9 mouse cellular contexts compared by ENCODE assay signal in genomic region chr11:98754621-98755181, GRCm38 (mm10). TPM values are rescaled to one million over a fixed set of nuclear protein-coding genes. Genes with fewer than 3 reads are reported as not detected.
DNase-seq lines count a peak whose midpoint lies in the region; ATAC-seq and TF ChIP-seq lines count a peak whose summit lies in the region.
"Had no signal": no experiment of that assay in that cellular context is flagged by ENCODE, and none has a peak within 500 bp of the region (broad histone marks: within the 10 kb centered on the region; RNA-seq: fewer than 3 reads in every experiment).

No protein-coding gene starts in this region.

- H3K9me3 ChIP-seq in intestine, postnatal 0 days (ENCODE audit: control insufficient read depth): no peaks in the 10 kb centered on the region
- H3K9me3 ChIP-seq in liver, embryonic 14.5 days (ENCODE audit: control insufficient read depth, low read length): no peaks in the 10 kb centered on the region
- H3K9me3 ChIP-seq in stomach, postnatal 0 days (ENCODE audit: control insufficient read depth, low read length): no peaks in the 10 kb centered on the region

- no peak for TF ChIP-seq EP300 in liver, embryonic 14.5 days (IDR thresholded peaks at IDR 0.05; ENCODE audit: low read depth)
- no peak for TF ChIP-seq EP300 in stomach, postnatal 0 days (optimal IDR thresholded peaks at IDR 0.05)

- peak; percentile 98 for TF ChIP-seq CTCF in intestine, postnatal 0 days (IDR thresholded peaks at IDR 0.05; ENCODE audit: low read depth)
- peak; percentile 100 for TF ChIP-seq CTCF in liver, embryonic 14.5 days (IDR thresholded peaks at IDR 0.05; ENCODE audit: low read depth)
- peak; percentile 98 for TF ChIP-seq CTCF in stomach, postnatal 0 days (IDR thresholded peaks at IDR 0.05; ENCODE audit: low read depth)

- peak overlapping the region; percentile 44 for H3K4me2 ChIP-seq in intestine, postnatal 0 days (replicated peaks; ENCODE audit: low read depth)
- H3K4me2 ChIP-seq in liver, embryonic 14.5 days (ENCODE audit: low read depth): no peak overlapping the region
- peak overlapping the region; percentile 17; the same call in 1 of the 2 replicates for H3K4me2 ChIP-seq in stomach, postnatal 0 days (replicated peaks; ENCODE audit: low read depth)

- H3K4me1 ChIP-seq in intestine, postnatal 0 days (replicated peaks; ENCODE audit: control insufficient read depth, insufficient read depth, low read length): peaks cover 36% of the 10 kb centered on the region
- H3K4me1 ChIP-seq in liver, embryonic 14.5 days (replicated peaks; ENCODE audit: control insufficient read depth in 2 of 2, insufficient read depth in 2 of 2, low read length in 1 of 2): peaks cover 64 to 73% of the 10 kb centered on the region in 2 experiments
- H3K4me1 ChIP-seq in stomach, postnatal 0 days (replicated peaks; ENCODE audit: control insufficient read depth, insufficient read depth): peaks cover 26% of the 10 kb centered on the region

- peak overlapping the region; percentile 94 for H3K27ac ChIP-seq in intestine, postnatal 0 days (ENCODE audit: low read depth, low read length)
- H3K27ac ChIP-seq in liver, embryonic 14.5 days: peak overlapping the region; percentile 47
- H3K27ac ChIP-seq in stomach, postnatal 0 days (replicated peaks): peak overlapping the region; percentile 90

- no peak overlapping the region for H3K4me3 ChIP-seq in intestine, postnatal 0 days (ENCODE audit: low read depth, low read length)
- H3K4me3 ChIP-seq in liver, embryonic 14.5 days (ENCODE audit: insufficient read depth in 1 of 2, low read depth in 2 of 2, low read length in 2 of 2): no peak overlapping the region
- no peak overlapping the region for H3K4me3 ChIP-seq in stomach, postnatal 0 days (ENCODE audit: low read depth, low read length)
- H3K4me3 ChIP-seq: erythroblast, embryonic 14.5 days had no signal

- H3K36me3 ChIP-seq in intestine, postnatal 0 days (ENCODE audit: control insufficient read depth, insufficient read depth): peaks cover 36% of the 10 kb centered on the region
- peaks cover 6% of the 10 kb centered on the region; the same call in 1 of the 2 replicates for H3K36me3 ChIP-seq in liver, embryonic 14.5 days (replicated peaks; ENCODE audit: control insufficient read depth, insufficient read depth, low read depth)
- H3K36me3 ChIP-seq in stomach, postnatal 0 days (ENCODE audit: control insufficient read depth, insufficient read depth, low read length): peaks cover 9% of the 10 kb centered on the region; the same call in 1 of the 2 replicates

- DNase-seq in 416B (ENCODE audit: low read depth) (peak; percentile 78), R1 (ENCODE audit: low read depth, low spot score) (peak; percentile 85)
- peak; percentile 82 to 89 for DNase-seq in cerebellum, postnatal 25 days
- peak in 1 of 3 experiments; percentile 61 for DNase-seq in liver, embryonic 14.5 days (ENCODE audit: low read depth in 3 of 3, low spot score in 3 of 3)
- peak; percentile 90 for DNase-seq in naive thymus-derived CD4-positive, alpha-beta T cell, adult 2 months (ENCODE audit: low read depth)
- peak; percentile 87 for DNase-seq in stomach, postnatal 0 days (ENCODE audit: low spot score)

- peak; percentile 79 for ATAC-seq in granulocyte monocyte progenitor cell, adult 5-6 weeks (replicated peaks; ENCODE audit: poor library complexity, severe bottlenecking)
- peak; percentile 26 for ATAC-seq in intestine, postnatal 0 days
- peak; percentile 27 for ATAC-seq in liver, embryonic 14.5 days (ENCODE audit: insufficient read depth)
- peak; percentile 55 for ATAC-seq in stomach, postnatal 0 days (ENCODE audit: low FRiP score, low TSS enrichment)

- H3K27me3 ChIP-seq in intestine, postnatal 0 days (replicated peaks; ENCODE audit: control insufficient read depth, insufficient read depth, low read length): no peaks in the 10 kb centered on the region
- H3K27me3 ChIP-seq in liver, embryonic 14.5 days (ENCODE audit: control insufficient read depth, insufficient read depth, low read length): no peaks in the 10 kb centered on the region
- no peaks in the 10 kb centered on the region for H3K27me3 ChIP-seq in stomach, postnatal 0 days (ENCODE audit: control insufficient read depth, insufficient read depth, low read length)

- 16% methylated on average over 7 of the region's 7 CpGs for WGBS in intestine, postnatal 0 days
- WGBS in liver, embryonic 14.5 days (ENCODE audit: insufficient replicate concordance): 11% methylated on average over 7 of the region's 7 CpGs
- WGBS in stomach, postnatal 0 days: 24% methylated on average over 7 of the region's 7 CpGs

- 0 out of 2 replicates have a peak overlapping the region, but pooled peaks have one; percentile 23 for H3K9ac ChIP-seq in intestine, postnatal 0 days (ENCODE audit: low read depth, low read length)
- no peak overlapping the region for H3K9ac ChIP-seq in liver, embryonic 14.5 days (replicated peaks)
- peak overlapping the region; percentile 47; the same call in 1 of the 2 replicates for H3K9ac ChIP-seq in stomach, postnatal 0 days (ENCODE audit: low read length)

RNA-seq across cellular contexts. Expression of gene Thra, which starts 14.3 kb away (rescaled TPM):
- 39.3 and 39.5 TPM in 2 replicates for total RNA-seq in granulocyte monocyte progenitor cell, adult 5-6 weeks (2014; fragmentation: Nextera tagmentation)
- total RNA-seq in granulocyte monocyte progenitor cell, adult 5-6 weeks (2017): 23.0 and 24.2 TPM in 2 replicates
- polyA plus RNA-seq in intestine, postnatal 0 days (2015; fragmentation: Nextera tagmentation; extraction: Ambion mirVana): 32.4 and 39.1 TPM in 2 replicates
- 14.6 and 15.6 TPM in 2 replicates for polyA plus RNA-seq in liver, embryonic 14.5 days (2012; rRNA removed)
- polyA plus RNA-seq in liver, embryonic 14.5 days (2014; fragmentation: Nextera tagmentation; extraction: Ambion mirVana): 8.3 and 10.0 TPM in 2 replicates
- 24.0 and 24.5 TPM in 2 replicates for polyA plus RNA-seq in stomach, postnatal 0 days (2015; fragmentation: Nextera tagmentation; extraction: Ambion mirVana)

RNA-seq across cellular contexts. Expression of gene Nr1d1, which starts 20.4 kb away (rescaled TPM):
- 2.3 and 2.8 TPM in 2 replicates for total RNA-seq in granulocyte monocyte progenitor cell, adult 5-6 weeks (2014; fragmentation: Nextera tagmentation)
- total RNA-seq in granulocyte monocyte progenitor cell, adult 5-6 weeks (2017): 1.2 TPM in 1 of 2 replicates, not detected in the other
- 4.1 and 5.1 TPM in 2 replicates for polyA plus RNA-seq in intestine, postnatal 0 days (2015; fragmentation: Nextera tagmentation; extraction: Ambion mirVana)
- polyA plus RNA-seq in liver, embryonic 14.5 days (2012; rRNA removed): 0.54 and 0.65 TPM in 2 replicates
- 0.56 and 0.58 TPM in 2 replicates for polyA plus RNA-seq in liver, embryonic 14.5 days (2014; fragmentation: Nextera tagmentation; extraction: Ambion mirVana)
- 7.5 and 7.9 TPM in 2 replicates for polyA plus RNA-seq in stomach, postnatal 0 days (2015; fragmentation: Nextera tagmentation; extraction: Ambion mirVana)

RNA-seq across cellular contexts. Expression of gene Med24, which starts 25.5 kb away (rescaled TPM):
- total RNA-seq in granulocyte monocyte progenitor cell, adult 5-6 weeks (2014; fragmentation: Nextera tagmentation): 57.3 and 68.2 TPM in 2 replicates
- 37.6 and 42.6 TPM in 2 replicates for total RNA-seq in granulocyte monocyte progenitor cell, adult 5-6 weeks (2017)
- polyA plus RNA-seq in intestine, postnatal 0 days (2015; fragmentation: Nextera tagmentation; extraction: Ambion mirVana): 14.7 and 18.5 TPM in 2 replicates
- 25.0 and 29.6 TPM in 2 replicates for polyA plus RNA-seq in liver, embryonic 14.5 days (2012; rRNA removed)
- polyA plus RNA-seq in liver, embryonic 14.5 days (2014; fragmentation: Nextera tagmentation; extraction: Ambion mirVana): 21.3 and 25.6 TPM in 2 replicates
- polyA plus RNA-seq in stomach, postnatal 0 days (2015; fragmentation: Nextera tagmentation; extraction: Ambion mirVana): 16.5 and 18.7 TPM in 2 replicates

RNA-seq across cellular contexts. Expression of gene Msl1, which starts 40.6 kb away (rescaled TPM):
- total RNA-seq in granulocyte monocyte progenitor cell, adult 5-6 weeks (2014; fragmentation: Nextera tagmentation): 72.7 and 75.0 TPM in 2 replicates
- total RNA-seq in granulocyte monocyte progenitor cell, adult 5-6 weeks (2017): 59.8 and 70.1 TPM in 2 replicates
- 12.6 and 15.1 TPM in 2 replicates for polyA plus RNA-seq in intestine, postnatal 0 days (2015; fragmentation: Nextera tagmentation; extraction: Ambion mirVana)
- polyA plus RNA-seq in liver, embryonic 14.5 days (2012; rRNA removed): 11.5 and 15.8 TPM in 2 replicates
- 4.5 and 4.9 TPM in 2 replicates for polyA plus RNA-seq in liver, embryonic 14.5 days (2014; fragmentation: Nextera tagmentation; extraction: Ambion mirVana)
- 11.3 and 13.8 TPM in 2 replicates for polyA plus RNA-seq in stomach, postnatal 0 days (2015; fragmentation: Nextera tagmentation; extraction: Ambion mirVana)

RNA-seq across cellular contexts. Expression of gene Casc3, which starts 50.0 kb away (rescaled TPM):
- 46.1 and 46.7 TPM in 2 replicates for total RNA-seq in granulocyte monocyte progenitor cell, adult 5-6 weeks (2014; fragmentation: Nextera tagmentation)
- 13.6 and 31.8 TPM in 2 replicates for total RNA-seq in granulocyte monocyte progenitor cell, adult 5-6 weeks (2017)
- 10.8 and 12.4 TPM in 2 replicates for polyA plus RNA-seq in intestine, postnatal 0 days (2015; fragmentation: Nextera tagmentation; extraction: Ambion mirVana)
- polyA plus RNA-seq in liver, embryonic 14.5 days (2012; rRNA removed): 12.2 and 12.7 TPM in 2 replicates
- 11.5 and 13.0 TPM in 2 replicates for polyA plus RNA-seq in liver, embryonic 14.5 days (2014; fragmentation: Nextera tagmentation; extraction: Ambion mirVana)
- 12.4 and 14.8 TPM in 2 replicates for polyA plus RNA-seq in stomach, postnatal 0 days (2015; fragmentation: Nextera tagmentation; extraction: Ambion mirVana)

Comparison
In these comparisons a context has a peak if more than half of its experiments do, and no peak if none do; other contexts are left out.
1. ATAC-seq: peak in every context shown above with its lines; median percentile 79 in granulocyte monocyte progenitor cell, adult 5-6 weeks; 55 in stomach, postnatal 0 days; 27 in liver, embryonic 14.5 days; 26 in intestine, postnatal 0 days.